Mouse (Mus musculus) ovary, adult 18-20 months (tissue): ENCODE measurements around the gene Hmgb1.

ENCODE experiments used
- DNase-seq: peaks from one replicate; pipeline ENCODE4 v3.0.0; 2022; ENCODE audit warnings: low spot score, mixed read lengths

Gene Hmgb1

GRCm38 (mm10) chr5:149185806-149186205 lies 1.5 kb upstream of the Hmgb1 start:
- no peak for DNase-seq

GRCm38 (mm10) chr5:149184844-149185186 lies 526 bp upstream of the Hmgb1 start:
- DNase-seq: peak; percentile 43

- no peak for DNase-seq
Observed at GRCm38 (mm10) chr5:149183721-149184103, 577 bp downstream of the Hmgb1 start.

- no peak for DNase-seq
Observed at GRCm38 (mm10) chr5:149183122-149183521, 1.2 kb downstream of the Hmgb1 start.

DNA sequence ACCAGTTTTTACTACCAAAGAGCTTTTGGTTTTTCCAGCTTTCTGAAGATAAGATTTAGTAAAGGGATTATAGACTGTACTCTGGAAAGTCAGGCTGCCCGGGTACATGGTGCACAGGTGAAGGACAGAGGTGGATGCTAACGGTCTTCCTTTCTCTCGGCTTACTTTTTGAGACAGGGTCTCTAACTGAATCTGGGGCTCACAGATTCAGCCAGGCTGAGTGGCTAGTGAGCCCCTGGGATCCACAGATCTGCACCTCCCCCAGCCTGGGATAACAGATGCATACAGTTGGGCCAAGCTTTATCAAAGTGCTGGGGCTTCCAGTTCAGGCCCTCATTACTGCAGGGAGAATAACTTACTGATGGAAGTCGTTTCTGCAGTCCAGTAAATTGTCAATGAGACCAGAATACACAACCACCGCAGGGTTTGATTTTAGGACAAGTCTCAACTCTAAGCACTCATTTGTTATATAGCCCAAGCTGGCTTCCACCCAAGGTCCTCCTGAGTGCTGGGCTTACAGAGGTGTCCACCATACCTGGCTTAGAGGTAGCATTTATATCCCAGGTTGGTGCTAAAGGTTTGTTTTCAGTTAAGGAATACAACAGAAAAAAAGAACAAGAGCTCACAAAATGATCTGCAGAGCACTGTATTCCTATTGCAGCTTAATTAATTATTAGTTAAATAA lies 2.0 kb downstream of the Hmgb1 start:
- DNase-seq: no peak

DNA sequence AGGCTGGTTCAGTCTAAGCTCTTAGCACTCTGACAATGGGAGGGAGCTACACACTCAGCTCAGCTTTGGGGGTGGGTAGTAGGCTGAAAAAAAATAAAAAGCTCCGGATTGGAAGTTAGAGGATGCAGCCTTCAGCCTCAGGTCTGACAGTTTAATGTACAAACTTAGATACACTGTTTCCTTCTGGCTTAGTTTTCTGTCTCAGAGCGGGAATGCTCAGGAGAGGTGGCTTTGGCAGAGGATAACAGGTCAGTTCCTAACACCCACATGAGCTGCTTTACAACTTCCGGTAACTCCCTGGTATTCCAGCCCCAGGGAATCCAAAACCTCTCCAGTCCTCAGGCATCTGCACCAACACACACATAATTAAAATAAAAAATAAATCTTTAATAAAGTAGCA lies 4.5 kb downstream of the Hmgb1 start:
- DNase-seq: no peak

DNA sequence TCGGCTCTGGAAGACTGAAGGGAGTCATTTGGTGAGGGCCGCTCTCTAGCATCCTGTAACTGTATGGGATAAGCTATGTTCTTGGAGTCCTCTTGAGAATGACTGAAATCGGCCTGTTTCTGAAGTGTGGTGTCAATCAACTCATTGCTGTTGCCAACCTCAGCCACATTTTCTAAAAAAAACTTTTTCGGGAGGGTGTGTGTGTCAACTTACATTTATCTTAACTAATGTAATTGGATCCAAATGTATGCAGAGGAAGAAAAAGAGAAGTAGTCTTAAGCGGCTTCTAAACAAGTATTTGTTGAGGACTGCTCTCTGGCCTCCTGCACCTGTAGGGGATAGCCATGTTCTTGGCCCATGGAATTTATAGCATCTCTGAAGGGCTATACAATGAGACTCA lies 6.2 kb downstream of the Hmgb1 start:
- no peak for DNase-seq

DNA sequence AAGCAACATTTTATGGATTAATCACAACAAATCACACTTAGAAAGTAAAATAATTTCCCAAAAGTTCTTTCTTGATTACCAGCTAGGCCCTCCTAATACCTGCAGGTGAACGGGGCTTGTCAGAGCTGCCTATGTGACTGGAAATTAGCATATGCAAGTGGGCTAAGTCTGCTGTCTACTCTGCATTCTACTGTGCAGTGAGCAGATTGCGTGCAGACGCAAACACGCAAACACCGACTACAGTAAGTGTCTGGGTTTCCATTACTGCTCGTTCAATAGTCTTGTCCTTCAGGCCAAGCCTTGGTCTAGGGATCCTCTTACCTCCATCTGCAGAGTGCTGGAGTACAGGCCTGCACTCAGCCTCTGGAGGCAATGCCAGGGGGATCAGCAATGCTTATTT lies 8.6 kb downstream of the Hmgb1 start:
- DNase-seq: no peak

GRCm38 (mm10) chr5:149174527-149174926 lies 9.8 kb downstream of the Hmgb1 start:
- DNase-seq: no peak

DNA sequence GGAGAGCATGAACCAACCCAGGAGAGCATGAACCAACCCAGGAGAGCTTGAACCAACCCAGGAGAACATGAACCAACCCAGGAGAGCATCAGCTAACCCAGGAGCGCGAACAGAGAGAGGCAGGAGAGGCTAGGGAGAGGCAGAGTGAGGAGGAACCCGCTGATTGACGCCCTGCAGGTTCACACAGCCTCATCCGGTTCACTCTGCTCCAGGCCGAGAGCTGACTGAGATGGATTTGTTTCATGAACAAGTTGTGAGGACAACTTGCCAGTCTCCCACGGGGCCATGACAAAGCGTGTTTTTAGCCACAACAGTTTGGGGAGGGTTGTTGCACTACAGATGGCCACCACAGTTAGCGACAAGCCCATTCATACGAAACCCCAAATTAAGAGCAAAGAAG lies 12.0 kb downstream of the Hmgb1 start:
- DNase-seq: no peak

DNA sequence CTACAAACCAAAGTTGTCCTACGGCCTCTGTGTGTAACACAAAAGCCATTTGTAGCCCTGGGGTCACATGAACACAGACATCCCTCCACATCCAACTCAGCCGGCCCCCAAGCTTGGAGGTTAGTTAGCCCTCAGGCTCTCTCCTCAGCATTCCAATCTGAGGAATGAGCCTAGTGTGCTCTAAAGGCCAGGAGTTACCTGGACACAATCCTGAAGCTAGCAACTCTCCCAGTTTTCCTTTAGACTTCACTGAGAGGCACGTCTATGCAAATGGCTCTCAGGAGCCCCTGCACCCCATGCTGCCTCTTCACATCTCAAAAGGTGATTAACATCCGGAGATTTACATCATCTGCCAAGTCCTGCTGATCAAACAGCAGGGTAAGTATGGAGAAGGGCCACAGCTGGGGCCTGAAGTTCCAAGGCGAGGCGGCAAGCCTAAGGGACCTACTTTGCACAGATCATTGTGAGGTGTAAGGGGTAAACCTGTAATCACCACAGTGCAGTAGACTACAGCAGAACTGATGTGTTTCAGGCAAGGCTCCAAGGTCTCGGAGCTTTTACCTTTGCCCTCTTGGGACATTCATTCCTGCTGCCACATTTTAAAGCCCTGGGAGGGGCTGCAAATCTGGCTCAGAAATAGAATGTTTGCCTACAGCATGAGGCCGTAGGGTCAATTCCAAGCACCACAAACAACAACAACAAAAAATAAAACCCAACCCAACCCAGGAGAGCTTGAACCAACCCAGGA lies 13.3 kb downstream of the Hmgb1 start:
- DNase-seq: no peak

- no peak for DNase-seq
Observed at GRCm38 (mm10) chr5:149168816-149169215, 15.5 kb downstream of the Hmgb1 start.

DNA sequence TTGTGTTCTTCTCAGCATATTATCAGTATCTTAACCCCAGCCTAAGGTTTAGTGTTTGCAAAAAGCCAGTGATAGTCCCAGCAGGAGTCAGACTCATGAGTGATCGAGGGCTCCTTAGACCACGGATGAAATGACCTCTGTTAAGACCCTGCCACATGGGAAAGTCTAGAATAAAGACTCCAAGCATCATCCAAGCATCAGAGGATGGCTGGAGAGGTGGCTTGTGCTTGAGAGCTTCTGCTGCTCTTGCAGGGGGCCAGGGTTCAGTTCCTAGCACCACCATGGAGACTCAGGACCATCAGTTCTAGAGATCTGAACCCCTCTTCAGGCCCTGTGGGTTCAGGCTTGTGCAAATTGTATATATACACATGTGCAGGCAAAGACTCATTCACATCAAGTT lies 16.2 kb downstream of the Hmgb1 start:
- DNase-seq: no peak

DNA sequence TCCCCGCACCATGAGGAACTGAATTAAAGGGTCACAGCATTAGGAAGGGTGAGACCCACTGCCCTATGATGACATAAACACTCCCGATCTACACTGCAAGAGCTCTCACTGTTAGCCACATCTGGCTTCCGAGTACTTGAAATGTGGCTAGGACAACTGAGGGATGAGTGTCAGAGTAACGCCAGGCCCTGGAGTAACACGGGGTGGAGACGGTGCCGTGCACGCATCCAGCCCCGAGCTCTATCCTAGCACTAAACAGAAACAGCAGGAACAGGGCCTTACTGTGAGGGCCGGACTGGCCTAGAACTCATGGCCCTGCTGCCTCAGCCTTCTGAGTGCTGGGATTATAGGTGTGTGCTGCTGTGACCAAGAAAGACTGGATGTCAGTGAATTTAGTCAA lies 18.3 kb downstream of the Hmgb1 start:
- DNase-seq: no peak

GRCm38 (mm10) chr5:149164881-149165280 lies 19.4 kb downstream of the Hmgb1 start:
- DNase-seq: no peak

DNA sequence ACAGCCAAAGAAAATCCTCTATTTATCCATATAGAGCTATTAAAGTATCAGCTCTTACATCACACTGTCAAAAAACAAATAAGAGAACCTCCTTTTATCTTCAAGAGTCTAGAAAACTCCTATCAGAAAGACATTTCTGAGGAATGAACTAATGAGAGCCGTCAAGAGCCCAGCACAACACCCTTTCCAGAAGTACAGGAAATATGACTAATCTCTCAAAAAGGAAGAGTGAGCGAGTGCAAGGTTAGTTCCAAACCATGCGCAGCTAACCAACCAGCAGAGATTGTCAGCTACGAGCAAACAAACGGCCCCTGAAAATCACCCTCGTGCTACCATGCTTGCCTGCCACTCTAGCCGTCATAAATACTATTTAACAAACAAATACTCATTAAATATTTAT lies 21.4 kb downstream of the Hmgb1 start:
- DNase-seq: no peak

- DNase-seq: no peak
Observed at GRCm38 (mm10) chr5:149160469-149160868, 23.8 kb downstream of the Hmgb1 start.

- no peak for DNase-seq
Observed at GRCm38 (mm10) chr5:149159021-149159420, 25.3 kb downstream of the Hmgb1 start.

- no peak for DNase-seq
Observed at GRCm38 (mm10) chr5:149156886-149157563, 27.3 kb downstream of the Hmgb1 start.

- peak; percentile 50 for DNase-seq
Observed at GRCm38 (mm10) chr5:149152774-149153155, 31.5 kb downstream of the Hmgb1 start.

DNA sequence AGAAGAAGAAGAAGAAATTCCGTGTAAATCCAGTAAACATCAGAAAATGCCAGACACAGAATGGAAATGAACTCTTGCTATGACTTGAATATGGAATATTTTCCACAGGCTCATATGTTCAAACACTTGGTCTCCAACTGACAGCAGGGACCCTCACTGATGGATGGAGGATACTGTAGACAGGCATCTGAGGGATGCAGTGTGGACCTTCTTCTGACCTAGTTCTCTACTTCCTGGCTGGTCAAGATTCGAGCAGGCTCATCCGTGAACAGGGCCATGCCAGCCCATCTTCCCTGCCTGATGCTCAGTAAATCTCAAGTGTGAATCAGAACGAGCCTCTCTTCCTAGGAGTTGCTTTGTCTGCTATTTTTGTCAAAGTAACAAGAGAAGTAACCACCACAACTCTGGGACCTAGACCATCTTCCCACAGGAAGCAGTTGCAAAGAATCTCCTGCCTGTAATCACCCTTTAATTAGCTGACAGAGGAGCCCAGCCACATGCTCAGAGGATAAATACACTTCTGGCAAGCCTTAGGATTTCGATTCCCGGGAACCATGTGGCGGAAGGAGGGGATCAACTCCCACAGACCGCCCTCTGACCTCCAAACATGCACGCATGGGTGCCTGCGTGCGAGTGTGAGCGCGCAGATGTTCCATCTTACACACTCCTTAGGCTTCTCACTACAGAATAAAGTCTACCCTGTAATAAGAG lies 32.1 kb downstream of the Hmgb1 start:
- peak; percentile 21 for DNase-seq

- DNase-seq: no peak
Observed at GRCm38 (mm10) chr5:149150882-149151281, 33.4 kb downstream of the Hmgb1 start.
